Mouse (Mus musculus) bone marrow, adult 2 months (tissue): ENCODE data around the gene Oosp2. TPM values are rescaled to one million over a fixed set of nuclear protein-coding genes. Genes with fewer than 3 reads are reported as not detected.

Experiments used
- H3K27ac ChIP-seq: fragments of 200-500 bp; 2 replicates; pipeline ENCODE4 v1.5.1; 2012; ENCODE audit warnings: low read depth, mild to moderate bottlenecking, control low read depth, inconsistent platforms, low read length; ENCODE audit not compliant: control insufficient read depth, poor library complexity, insufficient read depth
- H3K4me1 ChIP-seq: fragments of 200-500 bp; 2 replicates; pipeline ENCODE4 v1.6.1; 2011; ENCODE audit warnings: low read length; ENCODE audit not compliant: control insufficient read depth, insufficient read depth
- H3K4me3 ChIP-seq: fragments of 200-500 bp; replicated peaks from 2 replicates; pipeline ENCODE3; 2011; ENCODE audit warnings: mild to moderate bottlenecking, low read depth, low read length, control low read depth; ENCODE audit not compliant: control insufficient read depth
- CTCF ChIP-seq: fragments of 200-500 bp; IDR thresholded peaks from 2 replicates; pipeline ENCODE4 v1.5.1; 2011; ENCODE audit warnings: low read length, control low read depth; ENCODE audit not compliant: control insufficient read depth, insufficient read depth
- POLR2A ChIP-seq: fragments of 200-500 bp; IDR thresholded peaks from 2 replicates; pipeline ENCODE4 v1.6.1; 2011; ENCODE audit warnings: low read depth, mild to moderate bottlenecking, control low read depth, low read length, borderline replicate concordance; ENCODE audit not compliant: control insufficient read depth
- WGBS: fragments of 180-500 bp; shearing (Covaris S2); methylation state at CpG from one replicate; pipeline ENCODE4 v1.1.7; 2018; 5-methylcytosine and 5-hydroxymethylcytosine counted together
- polyA plus RNA-seq: library from polyadenylated mRNA; stranded (reverse); fragments of >200 nt; gene quantifications from 2 replicates; pipeline ENCODE4 v1.2.4, GENCODE M21; 2011; ENCODE audit warnings: low replicate concordance; ENCODE audit not compliant: missing spikeins, insufficient read depth, insufficient read length

Oosp2 gene
- not detected in 2 replicates for polyA plus RNA-seq

DNA sequence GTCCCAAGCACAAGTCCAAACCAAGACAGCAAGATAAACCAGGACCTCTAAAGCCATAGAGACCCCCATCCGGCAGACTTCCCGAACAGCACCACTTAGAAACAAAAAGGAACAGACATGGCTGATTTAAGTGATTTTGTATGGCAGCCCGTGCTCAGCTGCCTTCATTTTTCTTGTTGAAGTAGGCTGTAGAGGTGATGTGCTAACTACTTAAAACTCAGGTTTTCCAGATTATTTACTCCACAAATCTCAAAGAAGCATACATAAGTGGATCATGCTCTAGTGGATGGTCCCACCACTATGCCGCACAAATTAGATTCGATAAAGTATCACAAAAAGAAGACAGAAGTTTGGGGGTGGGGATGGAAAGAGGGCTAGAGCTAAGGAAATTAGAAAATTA, at the start of gene Oosp2:
TSS of gene Oosp2 (minus strand) at position 101 of the 400 bp plus-strand sequence.
- Histone ChIP-seq H3K4me3 (no peak within 1 kb of the TSS), H3K4me1 (no peaks in the 10 kb centered on the region; the same call in 1 of the 2 replicates), H3K27ac (no peak within 1 kb of the TSS)
- WGBS, result 84% methylated on average over 5 of the region's 5 CpGs
- no peak for TF ChIP-seq CTCF
- no peak for TF ChIP-seq POLR2A

DNA sequence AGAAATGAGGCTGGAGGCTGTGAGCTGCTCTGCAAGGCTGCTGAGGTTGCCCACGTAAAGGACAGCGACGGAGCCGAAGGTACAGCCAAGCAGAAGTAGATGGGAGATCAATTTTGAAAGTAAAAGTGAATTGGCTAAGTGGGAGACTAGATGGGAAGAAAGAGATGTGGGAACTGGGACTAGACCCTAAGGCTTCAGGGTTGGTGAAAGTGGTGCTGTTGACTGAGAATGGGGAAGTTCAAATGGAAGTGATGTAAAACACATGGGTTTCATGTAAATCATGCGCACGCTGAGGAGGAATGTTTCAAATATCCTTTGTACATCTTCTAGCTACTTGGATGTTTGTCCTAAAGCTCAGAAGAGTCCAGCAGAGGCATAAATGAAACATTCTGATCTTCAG, 38.0 kb upstream of the Oosp2 start:
- TF ChIP-seq CTCF (no peak), POLR2A (no peak)
- no peaks in the 10 kb centered on the region; the same call in 1 of the 2 replicates for H3K4me1 ChIP-seq
- no peak overlapping the region for H3K27ac ChIP-seq
- H3K4me3 ChIP-seq, result no peak overlapping the region
- 44% methylated on average over 6 of the region's 6 CpGs for WGBS

GRCm38 (mm10) chr19:11696755-11697154, 36.4 kb upstream of the Oosp2 start, which contains the start of gene Oosp3:
TSS of gene Oosp3 (plus strand) at chr19:11697055.
- WGBS, result 90% methylated on average over 2 of the region's 2 CpGs
- no peaks in the 10 kb centered on the region; the same call in 1 of the 2 replicates for H3K4me1 ChIP-seq
- no peak for TF ChIP-seq POLR2A
- TF ChIP-seq CTCF, result no peak
- no peak within 1 kb of the TSS for H3K27ac ChIP-seq
- no peak within 1 kb of the TSS for H3K4me3 ChIP-seq

GRCm38 (mm10) chr19:11691454-11691853, 31.1 kb upstream of the Oosp2 start:
- H3K4me3 ChIP-seq, result no peak overlapping the region
- no peak overlapping the region for H3K27ac ChIP-seq
- no peak for TF ChIP-seq POLR2A
- no peak for TF ChIP-seq CTCF
- 68% methylated on average over 1 of the region's 1 CpGs for WGBS
- no peaks in the 10 kb centered on the region for H3K4me1 ChIP-seq

DNA sequence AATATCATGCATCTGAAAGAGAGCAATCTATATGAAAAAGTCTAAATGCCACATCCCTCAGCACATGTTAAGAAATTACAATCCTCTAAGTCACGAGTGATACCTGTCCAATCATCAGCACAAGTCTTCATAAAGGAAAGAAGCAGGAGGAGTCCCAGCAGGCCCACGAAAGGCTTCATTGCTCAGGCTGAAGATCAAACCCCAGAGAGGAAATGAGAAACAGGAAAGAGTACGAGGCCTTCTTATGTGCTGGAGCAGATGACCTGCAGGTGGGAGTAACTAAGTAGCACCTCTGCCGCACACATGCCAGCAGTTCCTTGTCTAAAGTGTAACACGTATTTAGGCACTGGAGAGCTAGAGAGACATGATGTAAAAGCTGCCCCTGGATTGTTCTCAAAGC, 30.5 kb upstream of the Oosp2 start, which contains the start of gene Oosp1:
TSS of gene Oosp1 (minus strand) at position 312 of the 400 bp plus-strand sequence.
- TF ChIP-seq CTCF (no peak), POLR2A (no peak)

GRCm38 (mm10) chr19:11661562-11661961, 1.2 kb upstream of the Oosp2 start:
- Histone ChIP-seq H3K4me1 (no peaks in the 10 kb centered on the region; the same call in 1 of the 2 replicates), H3K4me3 (no peak overlapping the region), H3K27ac (no peak overlapping the region)
- no peak for TF ChIP-seq CTCF
- no peak for TF ChIP-seq POLR2A

More for the DNA sequence above, 30.5 kb upstream of the Oosp2 start, which contains the start of gene Oosp1:
- no peak within 1 kb of the TSS for H3K27ac ChIP-seq
- H3K4me3 ChIP-seq, result no peak within 1 kb of the TSS
- 15% methylated on average over 5 of the region's 5 CpGs for WGBS
- no peaks in the 10 kb centered on the region for H3K4me1 ChIP-seq

DNA sequence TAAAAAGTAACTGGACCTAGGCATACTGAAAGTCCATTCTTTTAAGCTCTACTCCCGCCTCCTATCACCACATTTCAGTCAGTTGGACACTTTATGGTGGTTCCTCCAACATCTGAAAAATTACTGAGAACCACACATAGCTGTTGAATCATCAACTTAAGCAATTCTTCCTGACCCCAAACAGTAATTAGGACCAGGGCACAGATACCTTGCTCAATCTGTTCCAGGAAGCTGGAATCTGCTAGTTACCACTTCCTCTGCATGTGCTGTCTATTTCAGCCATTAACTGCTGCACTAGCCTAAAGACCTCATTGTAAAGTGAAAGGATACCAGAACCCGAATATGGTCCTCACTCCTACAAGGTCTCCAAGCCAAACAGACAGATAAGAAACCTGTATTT, 1.2 kb downstream of the Oosp2 start:
- Histone ChIP-seq H3K27ac (no peak overlapping the region), H3K4me1 (no peaks in the 10 kb centered on the region; the same call in 1 of the 2 replicates), H3K4me3 (no peak overlapping the region)
- TF ChIP-seq POLR2A, result no peak
- no peak for TF ChIP-seq CTCF
- 29% methylated on average over 2 of the region's 2 CpGs for WGBS

DNA sequence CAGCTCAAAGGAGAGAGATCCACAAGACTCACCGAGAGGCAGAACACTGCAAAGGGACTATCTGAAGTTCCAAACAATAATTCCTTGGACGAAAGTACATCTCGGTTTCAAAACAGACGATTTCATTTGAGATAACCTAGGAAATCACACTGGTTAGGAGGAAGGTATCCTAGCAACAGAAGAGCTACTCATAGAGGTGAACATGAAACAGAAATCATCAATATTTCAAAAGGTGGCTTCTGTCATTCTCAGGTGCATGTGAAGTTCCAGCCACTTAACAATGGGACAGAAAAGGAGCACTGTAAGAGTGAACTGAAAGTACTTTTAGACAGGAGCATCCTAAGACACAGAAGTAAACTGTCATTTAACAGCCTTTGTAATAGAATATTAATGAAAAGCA, 10.8 kb downstream of the Oosp2 start:
- Histone ChIP-seq H3K4me1 (peaks cover 1% of the 10 kb centered on the region; the same call in 1 of the 2 replicates), H3K27ac (no peak overlapping the region), H3K4me3 (no peak overlapping the region)
- TF ChIP-seq CTCF, result no peak
- TF ChIP-seq POLR2A, result no peak
- WGBS, result 77% methylated on average over 4 of the region's 4 CpGs

- Histone ChIP-seq H3K4me3 (no peak overlapping the region), H3K27ac (no peak overlapping the region), H3K4me1 (peaks cover 1% of the 10 kb centered on the region; the same call in 1 of the 2 replicates)
- TF ChIP-seq POLR2A (no peak), CTCF (no peak)
- WGBS, result 48% methylated on average over 3 of the region's 3 CpGs
Measured at GRCm38 (mm10) chr19:11646166-11646565, 14.2 kb downstream of the Oosp2 start.
